Mouse (Mus musculus): ENCODE data around the gene Gm438. TPM values are rescaled to one million over a fixed set of nuclear protein-coding genes. Genes with fewer than 3 reads are reported as not detected.
A peak's percentile ranks its signal among the peaks of the same experiment; 100 is the strongest.
"Not testable (repeated sequence)": the region's sequence is repeated elsewhere in the genome, so short reads cannot be mapped to it uniquely, and the experiment has no call there.

Gene Gm438
- not detected for total RNA-seq (2021)
- long read RNA-seq, experiment 1, result 0 reads
- long read RNA-seq, experiment 2, result 0 reads

GRCm38 (mm10) chr4:144786483-144786882 is at the start of gene Gm438:
TSS of gene Gm438 (minus strand) at chr4:144786583.
- no peak for DNase-seq
- intact Hi-C loops (cut with DNase I; ENCODE audit: low total_unique reads), result no loop called here

GRCm38 (mm10) chr4:144824706-144825105 is 38.3 kb upstream of the Gm438 start:
- intact Hi-C loops (cut with DNase I; ENCODE audit: low total_unique reads), result no loop called here
- no peak for DNase-seq

GRCm38 (mm10) chr4:144823996-144824395 is 37.6 kb upstream of the Gm438 start:
- no peak for DNase-seq
- intact Hi-C loops (cut with DNase I; ENCODE audit: low total_unique reads), result no loop called here

- intact Hi-C loops (cut with DNase I; ENCODE audit: low total_unique reads); DNase-seq: not testable (repeated sequence)
These were observed 20.8 kb upstream of the Gm438 start for GRCm38 (mm10) chr4:144807135-144807534.

- intact Hi-C loops (cut with DNase I; ENCODE audit: low total_unique reads), result no loop called here
- no peak for DNase-seq
These were observed 17.2 kb upstream of the Gm438 start for GRCm38 (mm10) chr4:144803633-144804032.

GRCm38 (mm10) chr4:144790141-144790540 is 3.8 kb upstream of the Gm438 start:
- DNase-seq, result peak; percentile 16
- intact Hi-C loops (cut with DNase I; ENCODE audit: low total_unique reads), result no loop called here

- no peak for DNase-seq
- intact Hi-C loops (cut with DNase I; ENCODE audit: low total_unique reads), result no loop called here
These were observed 3.7 kb downstream of the Gm438 start for GRCm38 (mm10) chr4:144782476-144783197.

- DNase-seq, result peak; percentile 15
These were observed 20.7 kb downstream of the Gm438 start for GRCm38 (mm10) chr4:144765722-144766121.

GRCm38 (mm10) chr4:144749139-144749538 is 37.2 kb downstream of the Gm438 start:
- intact Hi-C loops (cut with DNase I; ENCODE audit: low total_unique reads), result no loop called here
- DNase-seq, result no peak

More at GRCm38 (mm10) chr4:144765722-144766121, 20.7 kb downstream of the Gm438 start:
- intact Hi-C loops (cut with DNase I; ENCODE audit: low total_unique reads), result no loop called here

Other genes with a start within 250 kb of the Gm438 start
- gene Gm13124, start 221.4 kb downstream of the Gm438 start, total RNA-seq (2021), result not detected
- not detected for gene Aadacl4, start 172.9 kb downstream of the Gm438 start, total RNA-seq (2021)
- not detected for gene Gm436, start 100.2 kb downstream of the Gm438 start, total RNA-seq (2021)
- gene Gm13178, start 65.2 kb downstream of the Gm438 start, total RNA-seq (2021), result under 1 TPM in 1 of 2 experiments, not detected in 1; 0.31 TPM
- gene Dhrs3, start 106.2 kb upstream of the Gm438 start, total RNA-seq (2021), result 10 to 100 TPM; 33.8 to 48.2 TPM